Mouse (Mus musculus) adrenal gland, adult 18-20 months (tissue): ENCODE data around the gene Samd11. TPM values are rescaled to one million over a fixed set of nuclear protein-coding genes. Genes with fewer than 3 reads are reported as not detected.

ENCODE experiments used
- DNase-seq, 2 experiments: peaks; one replicate each; pipeline ENCODE4 v3.0.0; 2021 to 2022; ENCODE audit warnings: low spot score in 2 of 2
- long read RNA-seq, 2 experiments: library from polyadenylated mRNA; stranded (forward); transcript quantifications; one replicate each; pipeline ENCODE4 v2.0.0; 2021
- total RNA-seq, 2 experiments: library from RNA; stranded (reverse); gene quantifications; 1 replicate in 1 of 2; 2 replicates in 1 of 2; pipeline ENCODE4 v1.2.3; 2021

Samd11 gene
- total RNA-seq: 1 to 10 TPM; 1.1 to 1.6 TPM
- long read RNA-seq, experiment 1, partial matches to known transcripts: 0 of 1 reads
- long read RNA-seq, experiment 1, other reads (novel, unspliced or antisense): 1 of 1 reads
- long read RNA-seq, experiment 2: 0 reads

GRCm38 (mm10) chr4:156255078-156255839, at the start of gene Samd11:
Gene Samd11, minus strand, starts transcription at chr4:156255657.
- DNase-seq: no peak

GRCm38 (mm10) chr4:156254361-156255077, 938 bp downstream of the Samd11 start:
- DNase-seq: no peak

DNA sequence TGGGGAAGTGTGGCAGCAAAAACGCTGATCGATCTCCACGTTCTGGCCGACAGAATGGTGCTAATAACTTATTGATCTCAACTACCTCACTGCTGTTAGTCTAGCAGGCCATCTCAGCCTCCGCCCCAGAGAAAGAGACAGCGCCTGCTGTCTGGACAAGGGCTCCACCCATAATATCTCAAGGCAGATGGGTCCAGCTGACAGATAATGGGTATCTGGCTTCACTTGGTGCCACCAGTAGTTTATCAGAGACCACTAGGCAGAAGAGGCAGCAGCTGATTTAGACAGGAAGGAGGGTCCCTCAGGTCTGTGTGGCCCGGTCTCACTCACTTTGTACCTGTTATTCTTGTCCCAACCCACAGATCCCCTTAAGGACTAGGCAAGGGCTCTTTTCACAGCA, 2.4 kb downstream of the Samd11 start:
- DNase-seq: no peak

- DNase-seq: no peak
Measured at GRCm38 (mm10) chr4:156252619-156253018, 2.8 kb downstream of the Samd11 start.

DNA sequence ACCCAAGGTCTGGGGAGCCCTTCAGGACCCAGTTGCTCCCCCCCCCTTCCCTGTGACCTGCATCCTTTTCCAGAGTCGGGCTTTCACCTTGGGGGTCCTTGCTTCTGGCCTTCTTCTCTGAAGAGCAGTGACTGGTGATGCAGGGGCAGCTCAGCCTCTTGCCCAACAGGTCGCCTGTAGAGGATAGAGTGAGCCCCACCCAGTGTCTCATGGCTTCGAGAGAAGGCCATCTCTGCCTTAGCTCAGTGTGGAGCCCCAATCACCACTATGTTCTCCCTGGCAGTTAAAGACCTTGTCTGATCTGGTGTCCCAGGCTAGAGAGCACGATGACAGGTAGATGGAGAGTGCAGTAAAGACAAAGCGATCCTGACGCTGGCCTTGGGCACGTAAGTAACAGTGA, 3.3 kb downstream of the Samd11 start:
- DNase-seq: no peak

DNA sequence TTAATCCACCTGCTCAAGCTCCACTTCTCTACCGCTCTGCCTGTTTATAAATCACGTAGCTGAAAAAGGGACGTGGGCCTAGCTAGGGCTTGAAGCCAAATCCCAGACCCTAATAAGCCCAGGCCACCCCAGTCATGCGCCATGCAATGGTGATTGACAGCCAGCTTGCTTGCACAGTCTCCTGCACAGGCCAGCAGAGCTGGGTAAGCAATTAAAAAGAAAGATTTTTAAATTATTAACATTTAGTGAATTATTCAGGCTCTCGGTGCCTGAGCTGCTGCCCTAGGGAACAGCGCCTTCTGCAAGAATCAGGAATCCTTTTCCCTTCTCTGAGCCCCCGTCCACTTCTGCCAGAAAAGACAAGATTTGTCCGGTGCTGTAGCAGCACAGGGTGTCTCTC, 4.4 kb downstream of the Samd11 start:
- DNase-seq: no peak

- no peak for DNase-seq
Measured at GRCm38 (mm10) chr4:156249567-156249966, 5.9 kb downstream of the Samd11 start.

DNA sequence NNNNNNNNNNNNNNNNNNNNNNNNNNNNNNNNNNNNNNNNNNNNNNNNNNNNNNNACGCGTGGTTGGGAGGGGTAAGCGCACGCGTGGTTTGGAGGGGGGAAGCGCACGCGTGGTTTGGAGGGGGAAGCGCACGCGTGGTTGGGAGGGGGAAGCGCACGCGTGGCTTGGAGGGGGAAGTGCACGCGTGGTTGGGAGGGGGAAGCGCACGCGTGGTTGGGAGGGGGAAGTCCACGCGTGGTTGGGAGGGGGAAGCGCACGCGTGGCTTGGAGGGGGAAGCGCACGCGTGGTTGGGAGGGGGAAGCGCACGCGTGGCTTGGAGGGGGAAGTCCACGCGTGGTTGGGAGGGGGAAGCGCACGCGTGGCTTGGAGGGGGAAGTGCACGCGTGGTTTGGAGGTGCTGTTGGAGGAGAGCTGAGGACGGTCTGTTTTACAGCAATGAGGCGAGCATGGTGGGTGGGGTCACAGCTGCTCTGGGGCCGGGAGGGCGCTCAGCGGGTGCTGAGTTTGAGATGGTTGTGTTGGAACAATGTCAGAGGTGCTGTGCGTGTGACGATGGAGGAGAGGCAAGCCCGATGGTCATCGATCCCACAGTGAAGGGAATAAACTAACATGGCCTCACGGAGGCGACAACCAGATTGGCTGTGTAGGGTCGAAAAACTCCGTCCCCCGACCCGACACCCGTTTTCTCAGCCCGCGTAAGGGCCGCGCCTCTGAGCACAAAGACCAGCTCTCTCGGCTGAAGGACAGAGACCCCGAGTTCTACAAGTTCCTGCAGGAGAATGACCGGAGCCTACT, 18.6 kb downstream of the Samd11 start:
- DNase-seq: no peak

GRCm38 (mm10) chr4:156235808-156236533, 19.5 kb downstream of the Samd11 start, which contains the start of gene Noc2l:
Gene Noc2l, plus strand, starts transcription at chr4:156236010.
- peak; percentile 84 to 90 for DNase-seq

- DNase-seq: no peak
Measured at GRCm38 (mm10) chr4:156235360-156235770, 20.1 kb downstream of the Samd11 start.

DNA sequence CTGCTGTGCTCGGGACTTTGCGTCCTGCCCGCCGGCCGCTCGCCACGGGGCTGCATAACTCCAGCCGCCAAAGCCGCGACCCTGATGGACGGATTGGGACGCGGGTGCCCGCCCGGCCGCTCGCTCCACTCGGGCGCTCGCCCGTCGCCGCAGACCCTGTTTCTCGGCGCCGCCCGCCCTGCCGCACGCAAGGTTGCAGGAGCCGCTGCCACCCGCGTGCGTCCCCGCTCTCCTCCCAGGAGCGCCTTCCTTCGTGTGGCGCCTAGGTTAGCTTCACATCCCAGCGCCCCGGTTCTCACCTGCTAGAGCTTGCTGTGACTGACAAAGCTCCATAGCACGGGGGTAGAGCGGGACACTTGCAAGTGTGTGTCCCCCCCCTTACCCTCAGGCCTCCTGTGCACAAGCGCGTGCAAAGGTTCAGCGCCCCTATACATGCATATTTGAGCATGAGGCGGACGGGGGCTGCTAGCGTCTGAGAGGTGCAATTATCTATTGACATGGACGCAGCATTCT, 20.7 kb downstream of the Samd11 start, which contains the start of gene Plekhn1:
TSS of gene Plekhn1 (minus strand) at position 157 of the 513 bp plus-strand sequence.
- peak; percentile 70 for DNase-seq

GRCm38 (mm10) chr4:156234021-156234501, 21.4 kb downstream of the Samd11 start:
- DNase-seq: no peak

DNA sequence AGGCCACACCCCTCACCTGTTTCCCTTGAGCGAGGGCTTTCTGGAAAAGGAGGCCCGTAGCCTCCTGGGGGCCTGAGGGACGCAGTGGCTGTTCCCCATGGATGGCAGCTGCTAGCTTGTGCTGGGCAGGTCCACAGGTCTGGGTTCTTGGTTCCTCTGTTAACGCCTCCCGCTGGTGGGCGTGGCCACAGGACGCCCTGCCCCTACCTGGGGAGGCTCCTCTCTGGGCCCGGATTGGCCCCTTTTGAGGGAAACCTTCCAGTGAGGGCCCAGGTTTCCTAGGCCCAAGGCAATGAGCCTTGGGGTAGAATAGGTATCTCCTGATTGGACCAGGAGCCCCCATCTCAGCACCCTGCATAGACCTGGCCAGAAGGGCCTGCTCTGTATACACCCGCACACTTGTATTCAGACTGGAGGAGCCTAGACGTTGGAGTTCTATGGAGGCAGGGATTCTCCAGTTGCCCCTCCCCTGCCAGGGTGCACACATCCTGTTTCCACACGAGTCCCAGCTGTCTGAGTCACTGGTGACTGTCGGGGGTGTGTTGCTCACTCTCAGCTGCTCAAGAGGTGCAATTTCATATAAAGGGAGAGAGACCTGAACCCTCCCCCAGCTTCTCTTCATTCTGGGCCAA, 26.9 kb downstream of the Samd11 start:
- peak in 1 of 2 experiments; percentile 19 for DNase-seq

GRCm38 (mm10) chr4:156227752-156228392, 27.6 kb downstream of the Samd11 start:
- no peak for DNase-seq

- DNase-seq: no peak
Measured at GRCm38 (mm10) chr4:156224276-156224675, 31.2 kb downstream of the Samd11 start.

DNA sequence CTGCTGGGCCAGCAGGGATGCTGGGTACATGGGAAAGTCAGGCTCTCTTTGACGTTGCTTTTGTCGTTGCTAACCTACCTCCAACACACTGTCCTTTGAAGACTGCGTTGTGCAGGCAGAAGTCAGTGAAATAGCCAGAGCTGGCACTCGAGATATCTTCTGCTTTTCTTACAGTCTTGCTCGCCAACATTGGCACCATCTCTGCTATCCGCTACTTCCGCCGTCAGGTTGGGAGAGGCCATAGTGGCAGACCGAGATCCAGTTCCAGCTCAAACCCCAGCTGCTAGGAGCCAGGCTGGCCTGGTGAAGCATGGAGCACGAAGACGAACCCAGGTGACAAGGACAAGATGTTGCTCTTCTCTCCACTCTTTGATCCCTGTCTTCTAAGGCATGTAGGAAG, 35.5 kb downstream of the Samd11 start:
- DNase-seq: no peak

DNA sequence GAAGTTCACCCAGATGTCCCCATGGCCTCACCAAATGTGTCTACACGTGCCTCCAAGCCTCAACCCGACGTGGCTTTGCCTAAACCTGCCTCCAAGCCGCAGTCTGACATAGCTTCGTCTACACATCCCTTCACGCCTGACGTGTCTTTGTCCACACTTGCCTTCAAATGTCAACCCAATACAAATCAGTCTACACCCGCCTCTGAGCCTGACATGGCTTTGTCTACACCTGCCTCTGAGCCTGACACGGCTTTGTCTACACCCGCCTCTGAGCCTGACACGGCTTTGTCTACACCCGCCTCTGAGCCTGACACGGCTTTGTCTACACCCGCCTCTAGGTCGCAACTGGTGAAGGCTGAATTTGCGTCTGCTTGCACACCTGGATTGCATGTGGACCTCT, 37.6 kb downstream of the Samd11 start:
- DNase-seq: peak in 1 of 2 experiments; percentile 42

DNA sequence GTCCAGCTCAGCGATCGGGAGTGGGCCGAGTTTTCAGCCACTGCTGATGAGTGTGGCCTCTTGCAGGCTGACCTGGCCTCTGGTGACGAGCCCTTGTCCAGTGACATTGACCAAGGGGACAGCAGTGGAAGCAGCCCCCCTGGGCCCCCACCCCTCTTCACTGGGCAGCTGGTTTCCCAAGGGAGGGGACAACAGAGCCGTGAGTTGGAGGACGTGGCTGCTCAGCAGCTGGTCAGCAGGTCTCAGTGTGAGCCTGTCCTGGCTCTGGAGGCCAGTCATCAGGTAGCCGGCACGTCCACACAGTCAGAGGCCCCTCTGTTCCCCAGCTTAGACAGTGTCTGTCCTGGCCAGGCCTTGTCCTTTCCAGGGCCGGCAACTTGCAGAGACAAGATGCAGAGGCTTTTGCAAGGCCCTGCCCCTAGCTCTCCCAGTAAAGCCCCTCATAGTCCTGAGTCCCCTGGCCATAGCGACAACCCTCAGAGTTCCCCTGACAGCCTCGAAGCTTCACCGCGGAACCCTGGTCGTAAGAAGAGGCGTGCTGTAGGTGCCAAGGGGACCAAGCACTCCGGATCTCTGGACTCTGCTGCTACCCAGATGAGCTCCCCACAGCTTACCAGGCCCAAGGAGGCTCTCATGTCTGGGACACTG, 38.3 kb downstream of the Samd11 start:
- no peak for DNase-seq

DNA sequence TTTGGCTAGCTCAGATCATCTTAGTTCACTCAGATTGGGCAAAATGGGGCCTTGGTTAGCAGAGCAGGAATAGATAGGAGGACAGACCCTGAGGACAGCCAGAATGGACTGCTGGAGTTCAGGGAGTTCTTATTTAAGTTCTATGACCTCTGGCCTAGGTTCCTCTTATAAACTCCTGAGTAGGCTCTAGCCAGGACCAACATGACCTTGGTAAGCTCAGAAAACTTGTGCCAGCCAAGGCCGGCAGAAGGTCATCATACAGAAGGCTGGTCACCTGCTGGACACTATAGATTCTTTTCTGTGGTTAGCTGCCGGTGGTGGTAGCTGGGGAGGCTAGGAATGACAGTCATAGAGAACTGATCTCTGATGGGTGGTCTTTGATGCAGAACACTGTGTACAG, 39.3 kb downstream of the Samd11 start:
- no peak for DNase-seq
